Mouse (Mus musculus) gastrocnemius, postnatal 14 days (tissue): ENCODE results near the gene Fsd1. TPM values are rescaled to one million over a fixed set of nuclear protein-coding genes. Genes with fewer than 3 reads are reported as not detected.
"Not testable (repeated sequence)": the region's sequence is repeated elsewhere in the genome, so short reads cannot be mapped to it uniquely, and the experiment has no call there.

Experiments
- DNase-seq: peaks from one replicate; pipeline ENCODE4 v3.0.0; 2021; ENCODE audit warnings: mixed read lengths
- intact Hi-C: fragments of 180-260 bp; cut with DNase I; formaldehyde crosslinking; loops from one replicate; pipeline ENCODE4 v1.15.1; 2025; ENCODE audit warnings: low total_unique reads
- long read RNA-seq, 2 experiments: library from polyadenylated mRNA; stranded (forward); transcript quantifications; one replicate each; pipeline ENCODE4 v2.0.0; 2021
- total RNA-seq, 2 experiments: library from RNA; stranded (reverse); gene quantifications; 2 replicates each; pipeline ENCODE4 v1.2.3; 2021

Gene Fsd1
- total RNA-seq = under 1 TPM in 1 of 2 experiments, not detected in 1; 0.55 TPM
- long read RNA-seq, experiment 1 = 0 reads
- long read RNA-seq, experiment 2 = 0 reads

DNA sequence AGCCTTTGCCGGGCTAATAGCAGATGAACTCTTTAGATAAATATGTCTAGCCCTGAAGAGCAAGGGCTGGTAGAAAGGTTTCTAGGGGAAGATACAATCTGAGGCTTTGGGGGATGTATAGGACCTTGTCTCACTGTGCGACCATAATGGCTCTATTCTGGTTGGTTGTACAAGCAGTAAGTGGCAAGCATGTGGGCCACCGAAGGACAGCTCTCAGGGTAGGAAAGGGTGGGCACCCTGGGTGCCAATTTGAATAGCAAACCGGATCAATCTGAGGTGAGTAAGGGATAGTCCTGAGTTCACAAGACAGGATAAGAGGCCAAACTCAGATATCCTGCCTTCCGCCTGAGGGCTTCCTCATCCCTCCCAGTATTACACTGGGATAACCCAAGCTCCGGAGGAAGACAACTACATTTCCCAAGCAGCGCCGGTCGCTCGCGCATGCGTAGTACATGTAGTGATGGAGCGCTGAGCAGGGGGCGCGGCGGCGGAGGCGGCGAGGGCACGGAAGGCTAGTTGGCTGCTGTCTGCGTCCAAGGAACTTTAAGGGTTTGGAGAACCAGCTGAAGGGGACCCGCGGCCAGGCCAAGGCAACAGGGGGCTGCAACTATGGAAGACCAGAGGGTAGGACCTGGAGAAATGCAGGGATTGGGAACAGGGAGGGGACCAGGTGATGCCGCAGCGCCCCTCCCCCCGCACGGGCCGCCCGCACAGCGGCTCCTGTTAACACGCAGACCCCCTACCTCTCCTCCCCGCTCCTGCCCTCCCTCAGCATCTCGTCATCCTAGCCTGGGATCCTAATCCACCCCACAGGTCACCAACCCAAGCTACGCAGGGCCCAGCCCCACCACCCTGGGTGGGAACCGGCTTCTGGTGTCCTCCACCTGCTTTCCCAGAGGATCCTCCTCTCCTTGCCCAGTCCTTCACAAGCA lies at the start of gene Fsd1:
Gene Fsd1, plus strand, starts transcription at position 480 of the 932 bp plus-strand sequence.
- peak; percentile 58 for DNase-seq
- intact Hi-C loops = no loop called here

DNA sequence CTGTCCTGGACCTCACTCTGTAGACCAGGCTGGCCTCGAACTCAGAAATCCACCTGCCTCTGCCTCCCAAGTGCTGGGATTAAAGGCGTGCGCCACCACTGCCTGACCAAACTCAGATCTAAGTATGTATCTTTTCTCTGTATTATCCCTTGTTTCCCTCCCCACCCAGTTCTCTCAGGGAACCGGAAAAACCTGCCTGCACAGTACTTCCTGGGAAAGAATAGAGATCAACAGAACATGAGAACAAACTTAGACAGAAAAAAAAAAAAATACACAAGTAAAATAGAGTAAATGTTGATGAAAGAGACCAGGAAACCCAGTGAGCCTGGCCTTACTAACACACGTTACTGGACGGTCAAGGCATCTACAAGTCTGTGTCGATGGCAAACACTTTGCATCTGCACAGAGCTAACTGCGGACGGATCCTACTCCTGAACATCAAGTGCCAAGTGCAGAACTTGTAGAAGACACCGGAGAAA lies 41.9 kb upstream of the Fsd1 start:
- intact Hi-C loops, DNase-seq: not testable (repeated sequence)

DNA sequence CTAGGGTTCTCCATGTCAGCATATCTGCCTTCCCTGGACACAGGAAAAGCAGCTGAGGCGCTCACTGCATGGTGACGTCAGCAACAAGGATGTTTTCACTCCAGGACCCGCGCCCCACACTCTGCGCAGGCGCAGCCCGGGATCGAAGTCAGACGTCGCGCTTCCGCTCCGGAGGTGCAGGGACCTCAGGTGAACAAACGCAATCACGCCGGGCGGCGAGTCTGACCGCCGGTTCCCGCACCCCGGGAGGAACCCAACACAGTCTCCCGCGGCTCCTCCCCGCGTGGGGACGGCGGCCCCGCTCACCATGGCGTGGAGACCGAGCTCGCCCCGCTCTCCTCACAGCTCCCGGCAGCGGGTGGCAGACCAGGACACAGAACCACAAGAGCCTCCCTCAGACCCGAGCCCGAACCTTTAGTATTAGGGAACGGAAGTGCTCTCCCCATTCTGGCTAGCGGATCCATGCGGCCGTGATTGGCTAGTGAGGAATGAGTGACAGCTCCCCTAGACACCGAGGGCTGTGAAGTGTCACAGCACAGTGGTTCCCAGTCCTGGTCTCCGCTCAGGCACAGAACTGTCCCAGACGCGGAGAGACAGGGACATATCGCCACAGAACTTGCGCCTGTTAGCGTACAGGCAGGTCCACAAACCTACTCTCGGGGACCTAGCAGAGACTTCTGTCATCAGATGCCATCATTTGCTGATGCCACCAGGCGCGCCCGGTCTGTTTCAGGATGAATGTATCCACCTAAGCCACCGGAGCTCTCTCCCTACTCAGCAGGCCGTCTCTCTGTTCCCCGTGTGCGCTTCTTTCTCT lies 41.2 kb upstream of the Fsd1 start:
- intact Hi-C loops = not testable (repeated sequence)
- DNase-seq = peak; percentile 92

DNA sequence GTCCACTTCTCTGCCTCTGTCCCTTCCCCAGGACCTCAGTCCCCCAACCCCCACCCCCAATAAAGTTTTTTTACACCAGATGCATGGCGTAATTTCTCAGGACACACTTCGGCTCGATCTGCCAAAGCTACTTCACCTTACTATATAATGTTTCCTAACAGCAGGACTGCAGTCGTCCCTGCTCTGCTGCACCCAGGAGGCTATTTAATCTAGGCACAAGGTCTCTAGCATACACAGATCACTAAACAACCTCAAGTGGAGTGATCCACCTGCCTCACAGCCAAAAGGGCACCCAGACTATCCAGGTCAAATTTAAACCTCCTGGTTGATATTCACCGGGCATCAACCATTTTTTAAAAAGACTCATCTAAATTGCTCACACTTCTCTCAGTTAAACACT lies 40.6 kb upstream of the Fsd1 start:
- intact Hi-C loops = no loop called here

DNA sequence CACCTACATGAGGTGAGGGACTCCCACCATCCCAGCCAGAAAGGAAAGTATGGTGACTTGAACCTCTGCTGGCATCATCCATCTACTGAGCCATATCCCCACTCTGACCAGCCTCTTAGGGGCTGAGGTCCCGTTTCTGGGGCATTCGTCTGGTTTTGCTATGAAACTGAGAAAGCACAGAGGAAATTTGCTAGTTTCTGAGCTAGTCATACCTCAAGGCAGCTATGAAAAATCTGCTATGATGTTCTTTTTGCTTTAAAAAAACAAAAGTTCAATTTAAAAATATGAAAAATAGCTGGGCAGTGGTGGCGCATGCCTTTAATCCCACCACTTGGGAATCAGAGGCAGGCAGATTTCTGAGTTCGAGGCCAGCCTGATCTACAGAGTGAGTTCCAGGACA lies 37.7 kb upstream of the Fsd1 start:
- intact Hi-C loops = no loop called here
- no peak for DNase-seq

More for the DNA sequence above, 40.6 kb upstream of the Fsd1 start:
- no peak for DNase-seq

DNA sequence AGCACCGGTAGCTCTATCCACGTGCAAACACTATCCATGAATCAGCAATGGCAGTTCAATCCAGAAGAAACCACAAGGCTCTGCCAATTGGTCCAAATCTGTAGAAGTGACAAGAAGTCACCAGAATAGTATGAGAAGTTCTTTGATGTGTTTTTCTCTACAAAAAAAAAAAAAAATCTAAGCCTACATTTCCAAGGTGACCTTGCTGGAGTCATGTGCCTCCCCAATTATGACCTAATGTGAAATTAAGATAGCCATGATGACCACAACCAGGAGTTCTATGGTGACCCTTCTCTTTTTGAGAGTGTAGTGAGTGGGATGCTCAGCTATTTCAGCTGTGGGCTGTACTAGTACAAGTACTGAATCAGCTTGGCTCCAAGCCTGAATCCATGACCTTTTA lies 36.9 kb upstream of the Fsd1 start, which contains the start of gene Zfp119b:
Gene Zfp119b, minus strand, starts transcription at position 101 of the 400 bp plus-strand sequence.
- DNase-seq = no peak
- intact Hi-C loops = no loop called here

DNA sequence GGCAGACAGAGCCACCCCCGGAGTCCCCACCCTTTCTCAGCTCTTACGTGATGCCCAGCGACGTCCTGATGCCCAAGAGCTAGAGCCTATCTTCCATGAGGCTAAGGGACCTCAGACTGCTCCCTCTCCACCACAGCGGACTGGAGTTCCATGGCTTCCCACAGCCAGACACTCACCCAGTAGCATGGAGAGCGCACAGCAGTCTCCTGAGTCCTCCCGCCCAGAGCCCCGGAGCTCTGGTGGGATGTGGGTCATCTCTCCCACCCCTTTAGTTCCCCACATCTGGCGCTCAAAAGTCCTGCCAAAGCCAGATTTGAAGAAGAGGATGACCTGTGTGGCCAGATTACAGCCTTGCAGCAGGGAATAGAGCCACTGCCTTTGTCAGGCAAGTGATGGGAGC lies 35.7 kb upstream of the Fsd1 start:
- intact Hi-C loops = no loop called here
- no peak for DNase-seq

DNA sequence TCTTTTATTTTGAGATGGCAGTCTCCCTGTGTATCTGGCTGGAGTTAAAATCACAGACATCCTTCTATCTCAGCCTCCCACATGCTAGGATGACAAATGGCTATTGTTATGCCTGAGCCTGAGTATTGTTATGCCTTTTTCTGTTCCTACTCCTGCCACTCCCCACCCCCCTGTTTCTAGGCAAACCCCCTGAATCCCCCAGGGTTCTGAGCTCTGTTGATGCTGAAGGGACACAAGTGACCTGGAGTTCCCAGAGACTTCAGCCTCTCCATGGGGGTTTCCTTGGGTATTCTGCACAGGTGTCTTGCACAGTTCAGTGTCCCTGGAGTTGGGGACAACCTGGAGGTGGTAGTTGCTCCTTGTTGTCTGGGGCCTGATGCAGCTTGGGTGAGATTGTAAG lies 34.3 kb upstream of the Fsd1 start:
- no peak for DNase-seq
- intact Hi-C loops = no loop called here

DNA sequence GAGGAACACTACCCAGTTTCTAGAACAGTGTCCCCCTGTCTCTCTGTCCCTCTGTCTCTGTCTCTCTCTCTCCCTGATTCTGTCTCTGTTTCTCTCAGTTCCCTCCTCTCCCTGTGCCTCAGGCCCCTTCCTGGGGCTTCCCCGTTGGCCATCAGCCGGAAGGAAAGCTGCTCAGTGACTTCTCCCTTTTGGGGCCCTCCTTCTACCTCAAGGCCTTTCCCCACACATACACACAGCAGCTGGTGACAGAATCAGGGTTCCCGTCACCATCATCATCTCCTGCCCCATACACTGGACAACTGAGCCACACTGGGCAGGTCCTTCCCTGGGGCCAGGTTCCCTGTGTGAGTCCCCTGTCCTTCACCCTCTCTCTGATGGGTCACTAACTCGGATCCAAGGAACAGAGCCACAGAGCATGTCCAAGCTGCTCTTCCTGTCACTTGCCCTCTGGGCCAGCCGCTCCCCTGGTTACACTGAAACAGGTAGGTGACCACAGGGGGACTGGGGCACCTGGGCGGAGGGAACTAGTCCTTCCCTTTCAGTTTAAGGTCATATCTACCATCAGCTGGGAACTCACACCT lies 33.8 kb upstream of the Fsd1 start, which contains the start of gene Ebi3:
Gene Ebi3, plus strand, starts transcription at position 194 of the 581 bp plus-strand sequence.
- intact Hi-C loops = no loop called here
- DNase-seq = no peak

DNA sequence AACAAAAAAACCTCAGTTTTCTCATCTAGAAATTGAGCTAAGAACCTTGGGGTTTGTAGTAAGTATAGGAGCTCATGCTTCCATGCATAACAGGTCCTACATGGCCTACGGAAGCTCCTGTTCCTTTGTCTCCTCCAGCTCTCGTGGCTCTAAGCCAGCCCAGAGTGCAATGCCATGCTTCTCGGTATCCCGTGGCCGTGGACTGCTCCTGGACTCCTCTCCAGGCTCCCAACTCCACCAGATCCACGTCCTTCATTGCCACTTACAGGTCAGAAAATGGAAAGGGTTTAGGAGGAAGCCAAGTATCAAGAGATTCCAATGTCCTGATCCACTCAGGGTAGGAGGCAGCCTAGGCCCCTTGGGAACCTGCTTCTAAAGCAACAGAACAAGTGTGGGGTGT lies 32.6 kb upstream of the Fsd1 start:
- DNase-seq = no peak
- intact Hi-C loops = no loop called here

DNA sequence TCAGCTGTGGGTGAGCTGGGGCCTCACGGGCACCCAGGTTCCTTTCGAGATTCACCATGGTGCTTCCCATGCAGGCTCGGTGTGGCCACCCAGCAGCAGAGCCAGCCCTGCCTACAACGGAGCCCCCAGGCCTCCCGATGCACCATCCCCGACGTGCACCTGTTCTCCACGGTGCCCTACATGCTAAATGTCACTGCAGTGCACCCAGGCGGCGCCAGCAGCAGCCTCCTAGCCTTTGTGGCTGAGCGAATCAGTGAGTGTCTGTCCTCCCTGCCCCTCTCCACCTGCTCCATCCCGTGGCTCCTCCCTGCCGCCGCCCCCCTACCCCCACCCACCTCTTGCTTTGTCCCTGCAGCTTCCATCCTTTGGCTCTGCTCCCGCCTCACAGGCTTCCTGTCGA lies 32.1 kb upstream of the Fsd1 start:
- intact Hi-C loops = no loop called here
- no peak for DNase-seq

DNA sequence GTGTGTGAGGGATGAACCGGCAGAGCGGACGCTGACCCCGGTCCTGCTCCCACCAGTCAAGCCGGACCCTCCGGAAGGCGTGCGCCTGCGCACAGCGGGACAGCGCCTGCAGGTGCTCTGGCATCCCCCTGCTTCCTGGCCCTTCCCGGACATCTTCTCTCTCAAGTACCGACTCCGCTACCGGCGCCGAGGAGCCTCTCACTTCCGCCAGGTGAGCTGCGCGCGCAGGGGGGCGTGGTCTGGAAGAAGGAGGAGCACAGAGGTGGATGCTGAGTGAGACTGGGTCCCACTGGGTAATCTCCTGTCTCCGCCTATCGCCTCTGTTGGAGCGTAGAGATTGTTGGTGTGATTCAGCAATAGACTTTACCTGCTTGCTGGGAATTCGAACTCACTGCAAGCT lies 30.2 kb upstream of the Fsd1 start:
- intact Hi-C loops = no loop called here
- no peak for DNase-seq

DNA sequence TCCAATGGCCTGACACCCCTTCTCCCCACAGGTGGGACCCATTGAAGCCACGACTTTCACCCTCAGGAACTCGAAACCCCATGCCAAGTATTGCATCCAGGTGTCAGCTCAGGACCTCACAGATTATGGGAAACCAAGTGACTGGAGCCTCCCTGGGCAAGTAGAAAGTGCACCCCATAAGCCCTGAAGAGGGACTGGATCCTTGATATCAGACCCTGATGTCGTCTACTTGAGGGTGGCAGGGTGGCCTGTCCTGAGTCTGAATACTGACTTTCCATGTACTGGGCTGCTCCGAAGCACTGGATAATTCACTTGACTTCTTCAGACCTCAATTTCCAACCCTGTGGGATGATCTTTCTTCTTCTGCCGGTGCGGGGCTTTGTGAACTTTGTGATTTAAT lies 29.7 kb upstream of the Fsd1 start:
- intact Hi-C loops = no loop called here
- DNase-seq = no peak

DNA sequence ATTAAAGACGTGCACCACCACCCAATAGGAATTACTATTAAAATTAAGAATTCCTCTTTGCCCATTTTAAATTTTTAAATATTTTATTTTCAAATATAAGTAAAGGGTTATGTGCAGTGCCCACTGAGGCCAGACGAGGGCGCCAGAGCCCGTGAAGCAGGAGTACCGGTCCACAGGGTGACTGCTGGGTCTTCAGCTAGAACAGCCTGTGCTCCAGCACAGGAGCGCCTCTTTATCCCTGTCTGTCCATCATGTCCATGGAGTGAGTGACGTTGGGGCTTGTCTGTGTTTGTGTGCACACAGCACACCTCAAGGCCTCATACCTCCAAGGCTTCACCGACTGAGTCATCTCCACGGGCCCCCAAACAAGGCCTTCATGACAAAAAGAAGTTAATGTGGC lies 29.1 kb upstream of the Fsd1 start:
- intact Hi-C loops = no loop called here

DNA sequence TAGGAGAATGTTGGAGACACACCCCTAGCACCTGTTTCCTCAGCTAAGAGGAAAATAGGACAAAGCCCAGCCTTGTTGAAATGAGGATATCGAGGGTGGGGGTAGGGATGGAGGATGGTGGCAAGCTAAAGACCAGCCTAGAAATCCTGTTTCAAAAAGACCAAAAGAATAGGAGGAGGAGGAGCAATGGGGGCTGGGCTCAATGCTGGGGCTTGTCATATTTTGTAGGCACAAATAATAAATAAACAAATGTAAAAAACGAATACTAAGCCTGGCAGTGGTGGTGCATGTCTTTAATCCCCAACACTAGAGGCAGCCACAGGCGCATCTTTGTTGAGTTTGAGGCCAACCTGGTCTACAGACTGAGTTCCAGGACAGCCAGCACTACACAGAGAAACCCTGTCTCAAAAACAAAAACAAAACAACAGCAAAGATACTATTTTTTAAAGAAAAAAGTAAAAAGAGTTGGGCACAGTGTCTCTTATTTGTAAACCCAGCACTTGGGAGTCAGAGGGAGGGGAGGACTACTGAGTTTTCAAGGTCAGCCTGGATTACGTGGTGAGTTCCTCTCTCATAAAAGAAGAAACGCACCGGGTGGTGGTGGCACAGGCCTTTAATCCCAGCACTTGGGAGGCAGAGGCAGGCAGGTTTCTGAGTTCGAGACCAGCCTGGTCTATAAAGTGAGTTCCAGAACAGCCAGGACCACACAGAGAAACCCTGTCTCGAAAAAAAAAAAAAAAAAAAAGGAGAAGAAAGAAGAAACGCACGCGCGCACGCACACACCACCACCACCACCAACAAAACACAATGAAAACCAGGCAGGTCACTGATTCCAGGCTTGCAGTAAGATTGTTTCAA lies 28.4 kb upstream of the Fsd1 start:
- no peak for DNase-seq
- intact Hi-C loops = no loop called here

More for the DNA sequence above, 29.1 kb upstream of the Fsd1 start:
- DNase-seq = peak; percentile 73

DNA sequence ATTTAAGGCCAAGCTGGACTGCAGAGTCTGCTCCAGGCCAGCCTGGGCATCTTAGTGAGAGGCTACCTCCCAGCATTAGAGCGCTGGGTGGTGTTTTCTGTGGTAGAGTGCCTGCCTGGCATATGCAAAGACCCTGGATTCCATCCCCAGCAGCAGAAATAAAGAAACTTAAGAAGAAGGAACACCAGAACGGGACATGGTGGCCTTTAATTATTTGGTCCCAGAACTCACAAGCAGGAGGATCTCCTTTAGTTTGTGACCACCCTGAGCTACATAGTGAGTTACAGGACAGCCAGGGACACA lies 27.8 kb upstream of the Fsd1 start:
- intact Hi-C loops = no loop called here
- DNase-seq = no peak

DNA sequence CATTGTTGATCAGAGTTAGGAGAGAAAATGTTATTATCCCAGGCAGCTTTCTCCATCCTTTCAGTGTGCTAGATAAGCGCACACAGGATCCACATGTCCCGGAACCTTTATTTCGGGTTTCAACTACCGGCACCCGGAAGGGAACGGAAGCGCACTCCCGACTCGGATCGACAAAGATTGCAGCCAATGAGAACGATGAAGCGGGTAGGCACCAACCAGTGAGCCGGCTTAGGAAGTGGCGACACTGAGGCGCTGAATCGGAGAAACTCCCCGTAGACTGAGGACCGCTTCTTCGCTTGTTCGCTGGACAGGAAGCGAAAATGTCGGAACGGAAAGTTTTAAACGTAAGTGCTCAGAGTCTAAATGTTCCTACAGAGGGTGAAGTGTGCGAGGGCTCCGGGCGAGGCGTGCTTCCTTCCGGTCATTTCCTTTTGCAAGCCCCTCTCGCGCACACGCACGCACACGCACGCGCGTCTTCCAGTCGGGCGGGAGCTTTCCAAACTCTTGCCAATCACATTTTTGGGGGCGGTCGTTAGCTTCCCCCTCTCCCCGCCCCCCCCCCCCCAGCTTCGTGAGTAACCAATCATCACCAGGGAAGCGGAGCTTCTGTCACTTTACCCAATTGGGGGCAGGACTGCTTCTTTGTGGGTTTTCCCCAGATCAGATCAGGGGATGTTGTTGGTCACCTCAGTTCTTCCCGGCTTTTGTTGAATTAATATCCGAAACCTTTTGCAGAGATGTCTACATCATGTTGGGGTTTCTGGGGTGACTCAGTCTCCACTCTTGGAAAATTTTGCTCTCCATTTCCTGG lies 27.2 kb upstream of the Fsd1 start, which contains the start of gene Yju2:
Gene Yju2, plus strand, starts transcription at position 182 of the 811 bp plus-strand sequence.
- DNase-seq = peak; percentile 89
- intact Hi-C loops = no loop called here
